Mouse (Mus musculus) adrenal gland, adult 8-10 months (tissue): ENCODE measurements around the gene Arhgap27. TPM values are rescaled to one million over a fixed set of nuclear protein-coding genes. Genes with fewer than 3 reads are reported as not detected.
"Not testable (repeated sequence)": the region's sequence is repeated elsewhere in the genome, so short reads cannot be mapped to it uniquely, and the experiment has no call there.

Experiments used
- DNase-seq: peaks from one replicate; pipeline ENCODE4 v3.0.0; 2022
- total RNA-seq, 4 experiments: library from RNA; stranded (reverse); gene quantifications; 2 replicates each; pipeline ENCODE4 v1.2.4; 2022

The Arhgap27 gene
- total RNA-seq, 4 experiments from 2014 or later, result 11.9 to 22.2 (median 15.9) TPM

DNA sequence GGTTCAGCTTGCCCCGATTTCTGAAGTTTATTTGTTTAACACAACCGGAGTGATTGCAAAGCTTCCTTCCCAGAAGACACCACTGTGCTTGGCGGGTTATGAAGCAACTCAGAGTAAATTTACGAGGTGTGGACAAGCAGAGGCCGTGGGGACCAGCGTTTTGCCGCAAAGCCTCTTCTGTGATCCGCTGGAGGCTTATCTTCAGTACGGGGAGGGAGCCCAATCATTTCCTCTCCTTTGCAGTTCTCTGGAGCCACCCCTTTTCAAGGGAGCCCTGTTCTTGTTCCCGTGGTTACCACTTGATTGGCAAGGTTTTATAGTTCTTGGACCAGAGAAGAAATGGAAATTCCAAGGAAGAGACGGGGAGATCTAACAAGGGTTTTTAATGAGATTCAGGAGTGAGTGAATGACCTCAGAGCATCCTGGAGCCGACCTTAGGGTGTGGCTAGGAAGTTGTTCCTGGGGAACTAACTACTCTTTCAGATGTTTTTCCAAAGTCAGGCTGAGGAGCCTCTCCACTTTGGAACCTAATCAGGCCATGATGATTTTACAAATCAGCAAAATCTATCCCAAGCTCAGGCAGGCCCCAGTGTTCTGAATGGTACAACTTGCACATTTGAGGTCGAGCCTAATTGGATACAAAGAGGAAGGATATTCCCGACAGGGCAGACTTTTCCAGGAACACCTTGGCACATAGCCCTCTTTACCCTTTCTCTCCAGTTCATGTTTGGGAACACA lies 71.2 kb downstream of the Arhgap27 start:
- no peak for DNase-seq

DNA sequence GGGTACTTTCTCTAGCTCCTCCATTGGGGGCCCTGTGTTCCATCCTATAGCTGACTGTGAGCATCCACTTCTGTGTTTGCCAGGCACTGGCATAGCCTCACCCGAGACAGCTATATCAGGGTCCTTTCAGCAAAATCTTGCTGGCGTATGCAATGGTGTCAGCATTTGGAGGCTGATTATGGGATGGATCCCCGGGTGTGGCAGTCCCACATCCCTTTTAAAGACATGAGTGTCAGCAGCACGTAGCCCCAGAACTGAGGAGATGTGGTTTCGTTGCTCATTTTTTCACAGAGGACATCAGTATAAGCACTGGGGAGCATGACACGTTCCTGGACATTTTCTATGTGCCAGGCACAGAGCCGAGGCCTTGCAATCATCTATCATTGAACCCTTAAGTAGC lies 72.7 kb downstream of the Arhgap27 start:
- DNase-seq, result not testable (repeated sequence)

DNA sequence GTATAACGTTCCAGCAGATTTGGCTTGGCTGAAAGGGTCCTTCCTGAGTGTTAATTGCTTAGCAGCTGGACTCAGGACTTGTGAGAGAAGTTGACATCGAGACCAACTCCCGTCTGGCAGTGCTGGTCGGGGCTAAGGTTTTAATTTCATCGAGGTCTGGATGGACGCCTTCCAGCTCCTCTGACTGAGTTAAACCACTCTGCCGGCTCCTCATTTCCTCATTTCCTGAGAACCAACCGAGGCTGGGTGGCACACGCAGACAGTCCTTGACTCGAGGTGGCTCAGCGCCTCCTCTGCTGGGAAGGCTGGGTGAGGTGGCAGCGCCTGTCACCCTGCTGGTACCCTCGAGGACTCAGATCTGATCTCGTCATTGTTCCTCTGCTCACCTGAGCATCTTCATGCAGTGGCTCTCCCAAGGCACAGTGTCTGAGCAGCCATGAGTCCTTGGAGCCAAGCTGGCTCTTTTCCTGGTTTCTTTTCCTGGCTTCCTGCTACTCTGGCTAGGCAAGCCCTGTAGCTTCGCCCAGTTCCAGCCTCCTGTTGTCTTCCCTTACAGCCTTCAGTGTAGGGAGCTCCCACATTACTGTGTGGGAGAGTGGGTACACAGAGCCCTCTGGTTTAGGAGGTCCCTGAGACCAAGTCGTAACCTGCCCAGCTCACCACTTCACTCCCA lies 75.1 kb downstream of the Arhgap27 start:
- DNase-seq, result no peak

DNA sequence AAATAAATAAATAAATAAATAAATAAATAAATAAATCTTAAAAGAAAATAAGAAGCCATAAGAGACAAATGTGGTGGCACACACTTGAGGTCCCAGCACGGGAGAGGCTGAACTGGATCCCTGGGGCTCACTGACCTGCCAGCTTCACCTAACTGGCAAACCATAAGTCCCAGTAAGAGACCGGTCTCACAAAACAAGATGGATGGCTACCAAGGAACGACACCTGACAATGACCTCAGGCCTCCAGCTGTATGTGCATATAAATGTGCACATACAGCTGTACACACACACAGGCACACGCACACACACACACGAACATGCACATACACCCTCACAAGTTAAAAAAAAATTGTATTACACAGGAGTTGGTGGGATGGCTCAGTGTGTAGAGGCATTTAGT lies 76.6 kb downstream of the Arhgap27 start:
- no peak for DNase-seq

DNA sequence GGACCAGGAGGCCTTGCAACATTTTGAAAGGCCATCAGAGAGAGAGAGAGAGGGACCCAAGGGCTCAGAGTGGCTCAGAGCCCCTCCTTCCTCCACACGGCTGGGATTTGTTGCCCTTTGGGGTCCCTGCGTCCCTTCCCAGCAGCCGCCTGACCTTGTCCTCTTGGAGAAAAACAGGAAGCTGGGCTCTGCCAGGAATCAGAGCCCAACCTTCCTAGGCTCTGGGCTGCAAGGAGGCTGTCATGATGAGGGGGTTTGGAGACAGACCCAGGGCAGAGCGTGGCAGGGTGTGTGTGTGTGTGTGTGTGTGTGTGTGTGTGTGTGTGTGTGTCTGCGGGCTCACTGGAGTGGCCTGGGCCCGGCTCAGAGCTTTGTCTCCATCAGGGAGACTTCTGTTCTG lies 77.5 kb downstream of the Arhgap27 start:
- no peak for DNase-seq

DNA sequence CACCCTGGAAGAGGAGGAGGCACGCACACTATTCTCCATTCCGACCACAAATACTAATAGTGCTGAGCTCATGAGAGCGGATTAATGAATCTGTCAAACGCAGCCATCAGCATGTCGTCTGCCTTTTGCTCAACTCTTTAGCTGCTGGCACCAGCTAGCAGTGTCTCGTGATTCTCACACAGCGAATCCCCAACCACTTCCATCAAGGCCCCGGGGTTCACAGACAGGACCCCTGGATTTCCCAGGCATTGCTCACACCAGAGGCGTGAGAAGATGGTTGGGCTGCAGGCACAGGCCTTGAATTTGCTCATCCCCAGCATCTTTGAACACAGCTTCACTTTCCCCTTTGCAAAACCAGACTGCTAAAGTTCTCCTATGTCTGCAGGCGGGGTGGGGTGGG lies 78.2 kb downstream of the Arhgap27 start:
- DNase-seq, result no peak

DNA sequence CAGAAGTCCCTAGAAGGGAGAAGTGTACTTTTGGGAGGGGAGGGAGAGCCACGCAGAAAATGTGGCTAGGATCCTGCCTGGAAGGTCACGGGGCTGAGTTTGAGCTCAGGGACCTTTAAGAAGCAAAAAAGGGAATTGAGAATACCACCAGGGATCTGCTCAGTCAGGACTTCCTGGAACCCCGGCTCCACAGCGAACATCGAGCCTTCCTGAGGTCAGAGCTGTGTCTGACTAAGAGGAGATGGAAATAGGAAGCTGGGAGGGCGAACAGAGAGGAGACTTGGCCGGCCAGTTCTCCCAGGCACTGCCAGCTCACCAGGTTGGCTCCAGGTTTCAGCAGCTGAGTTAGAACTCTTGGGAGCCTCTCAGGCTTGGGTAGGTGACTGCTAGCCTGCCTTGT lies 81.7 kb downstream of the Arhgap27 start:
- DNase-seq, result no peak

Other genes with a start within 250 kb of the Arhgap27 start
- 10 to 100 TPM; 75.2 to 90.2 (median 86.0) TPM for gene Hexim1, start 247.5 kb downstream of the Arhgap27 start, total RNA-seq
- 1 to 10 TPM; 6.1 to 9.3 (median 8.6) TPM for gene Hexim2, start 231.3 kb downstream of the Arhgap27 start, total RNA-seq
- gene Fmnl1, start 192.6 kb downstream of the Arhgap27 start, total RNA-seq, result 10 to 100 TPM; 29.3 to 40.6 (median 30.6) TPM
- under 1 TPM in 3 of 4 experiments, not detected in 1; 0.27 to 0.83 (median 0.66) TPM for gene 1700023F06Rik, start 155.1 kb downstream of the Arhgap27 start, total RNA-seq
- not detected for gene Spata32, start 145.3 kb downstream of the Arhgap27 start, total RNA-seq
- 10 to 100 TPM in 1 of 4 experiments, 1 to 10 TPM in 3; 7.1 to 11.8 (median 9.0) TPM for gene Map3k14, start 96.2 kb downstream of the Arhgap27 start, total RNA-seq
- gene Plekhm1, start 49.0 kb upstream of the Arhgap27 start, total RNA-seq, result 10 to 100 TPM; 21.9 to 27.6 (median 26.0) TPM
- not detected for gene Lrrc37a, start 140.9 kb upstream of the Arhgap27 start, total RNA-seq